Mouse (Mus musculus): ENCODE data around the gene Trpv6. TPM values are rescaled to one million over a fixed set of nuclear protein-coding genes. Genes with fewer than 3 reads are reported as not detected.

Trpv6 gene
- total RNA-seq (2017): not detected in 2 replicates

DNA sequence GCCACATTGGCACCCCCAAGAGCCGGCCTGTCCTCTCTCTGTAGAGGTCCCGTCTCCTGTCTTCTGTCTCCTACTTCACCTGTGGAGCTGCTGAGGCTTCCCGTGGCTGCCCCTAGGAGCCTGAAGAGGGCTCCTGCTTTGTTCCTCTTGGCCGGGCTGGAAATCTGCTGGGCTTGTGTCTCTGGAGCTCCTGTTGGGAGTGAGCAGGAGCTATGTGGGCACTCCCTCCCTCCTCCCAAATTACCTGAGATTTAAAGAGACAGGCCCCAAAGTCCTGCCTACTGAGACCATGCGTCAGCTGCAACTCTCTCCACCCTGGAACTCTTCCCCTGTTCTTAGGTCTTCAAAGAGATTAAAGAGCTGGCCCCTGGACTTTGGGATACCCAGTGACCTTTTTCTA lies at the start of gene Trpv6:
Gene Trpv6, minus strand, starts transcription at position 228 of the 400 bp plus-strand sequence.
- no peak for ATAC-seq (replicated peaks; ENCODE audit: low read depth, poor library complexity, severe bottlenecking)

DNA sequence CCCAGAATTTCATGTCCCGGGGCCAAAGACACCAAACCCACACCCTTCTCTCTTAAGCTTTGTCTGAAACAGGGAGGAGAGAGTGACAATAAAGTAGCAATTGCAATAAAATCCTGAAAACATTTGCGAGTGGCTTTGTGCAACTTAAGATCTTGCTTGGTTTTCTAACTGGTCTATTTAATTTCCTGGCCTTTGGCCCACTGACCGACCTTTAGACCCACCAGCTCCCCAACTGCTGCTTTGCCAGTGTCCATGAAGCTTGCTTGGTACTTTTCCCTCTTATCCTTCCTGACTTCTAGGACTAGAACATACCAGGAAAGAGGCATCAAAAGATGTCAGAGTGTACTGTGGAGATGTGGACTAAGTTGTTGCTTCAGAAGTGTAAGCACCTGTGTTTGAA lies 49.4 kb upstream of the Trpv6 start:
- ATAC-seq (replicated peaks; ENCODE audit: low read depth, poor library complexity, severe bottlenecking): no peak

DNA sequence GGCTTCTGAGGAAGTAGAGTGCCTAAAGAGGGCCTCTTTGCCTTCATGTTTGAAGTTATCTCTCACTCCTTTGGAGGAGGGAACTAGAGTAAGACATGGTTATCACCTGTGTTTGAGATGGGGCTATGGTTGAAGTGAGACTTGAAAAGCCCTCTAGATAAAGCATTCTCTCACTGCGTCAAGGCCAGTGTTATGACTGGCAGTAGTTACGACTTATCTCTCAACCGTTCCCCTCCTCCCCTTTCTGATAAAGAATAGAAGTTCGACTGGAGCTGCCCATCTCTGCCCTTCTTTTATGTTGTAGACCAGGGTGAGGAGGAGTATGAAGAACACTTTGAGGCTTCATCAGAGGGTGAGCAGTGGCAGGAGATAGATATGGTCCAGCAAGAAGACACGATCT lies 48.7 kb upstream of the Trpv6 start:
- no peak; the same call in 1 of the 2 replicates for ATAC-seq (replicated peaks; ENCODE audit: low read depth, poor library complexity, severe bottlenecking)

DNA sequence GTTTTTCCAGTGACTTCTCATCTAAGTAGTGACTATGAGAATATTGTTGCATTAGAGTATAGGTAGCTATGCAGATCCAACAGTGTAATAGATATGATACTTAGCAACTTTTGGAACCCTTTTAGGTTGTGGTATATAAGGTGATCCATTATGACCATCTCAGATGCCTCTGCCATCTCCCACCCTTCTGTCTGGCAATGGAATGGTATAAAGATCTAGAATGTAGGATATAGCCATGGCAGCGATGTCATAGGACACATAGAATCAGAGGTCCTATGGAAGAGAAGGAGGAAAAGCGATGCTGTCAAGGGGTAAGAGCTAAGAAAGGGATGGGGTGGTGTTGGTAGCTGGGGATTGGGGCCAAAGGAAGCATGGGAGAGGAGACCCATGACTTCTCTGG lies 47.9 kb upstream of the Trpv6 start, which contains the start of gene Llcfc1:
Gene Llcfc1, plus strand, starts transcription at position 301 of the 400 bp plus-strand sequence.
- no peak for ATAC-seq (replicated peaks; ENCODE audit: low read depth, poor library complexity, severe bottlenecking)

DNA sequence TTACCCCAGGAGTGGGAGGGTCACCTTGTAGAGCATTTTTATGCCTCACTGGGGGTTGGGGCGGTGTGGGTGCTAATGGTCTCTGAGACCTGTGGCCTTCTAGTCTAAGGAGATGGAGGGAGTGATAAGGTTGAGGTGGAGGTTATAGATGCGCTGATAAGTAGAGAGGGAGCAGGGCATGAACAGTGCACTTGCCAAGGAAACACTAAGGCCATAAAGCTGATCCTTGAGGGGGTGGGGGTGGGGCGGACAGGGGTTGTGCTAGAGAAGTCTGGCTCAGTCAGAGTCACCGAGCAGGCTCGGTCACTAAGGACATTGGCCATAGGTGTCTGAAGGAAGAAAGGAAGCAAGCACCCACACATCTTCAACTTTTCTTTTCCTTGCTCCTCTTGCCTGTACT lies 45.5 kb upstream of the Trpv6 start:
- ATAC-seq (replicated peaks; ENCODE audit: low read depth, poor library complexity, severe bottlenecking): no peak

DNA sequence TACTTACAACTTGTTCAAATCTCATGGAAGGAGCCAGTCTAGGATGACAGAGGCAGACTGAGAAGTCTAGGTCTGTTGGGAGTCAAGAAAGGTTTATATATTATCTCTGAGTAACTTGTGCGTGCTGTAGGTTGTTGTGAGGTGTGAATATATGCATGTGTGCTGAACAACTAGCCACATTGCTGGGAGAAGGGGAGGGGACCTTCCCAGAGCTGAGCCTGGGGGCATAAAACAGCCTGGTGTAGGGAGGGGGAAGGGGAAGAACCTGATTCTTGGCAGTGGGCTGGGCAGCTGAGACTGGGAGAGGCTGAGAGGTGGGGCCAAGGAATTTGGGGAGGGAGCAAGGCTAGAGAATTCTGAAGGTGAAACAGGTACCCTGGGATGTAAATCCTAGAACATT lies 44.5 kb upstream of the Trpv6 start, which contains the start of gene Trpv5:
Gene Trpv5, minus strand, starts transcription at position 101 of the 400 bp plus-strand sequence.
- ATAC-seq (replicated peaks; ENCODE audit: low read depth, poor library complexity, severe bottlenecking): no peak

DNA sequence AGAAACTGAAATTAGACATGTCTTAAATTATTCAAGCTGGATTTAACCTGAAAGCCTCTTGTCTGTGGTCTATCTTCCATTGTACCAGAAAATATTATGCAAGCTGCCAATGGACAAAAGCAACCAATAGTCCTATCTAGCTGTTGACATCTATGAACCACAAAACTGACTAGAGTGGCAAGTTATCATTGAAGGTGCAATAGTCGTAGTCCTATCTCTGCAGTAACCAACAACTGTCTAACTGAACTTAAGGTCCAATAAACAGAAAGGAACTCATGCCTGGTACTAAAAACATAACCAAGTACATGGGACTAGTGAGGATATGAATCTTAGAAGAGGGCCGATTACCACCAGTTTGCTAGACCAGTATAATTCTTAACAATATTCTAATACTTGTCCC lies 40.3 kb upstream of the Trpv6 start:
- no peak for ATAC-seq (replicated peaks; ENCODE audit: low read depth, poor library complexity, severe bottlenecking)

DNA sequence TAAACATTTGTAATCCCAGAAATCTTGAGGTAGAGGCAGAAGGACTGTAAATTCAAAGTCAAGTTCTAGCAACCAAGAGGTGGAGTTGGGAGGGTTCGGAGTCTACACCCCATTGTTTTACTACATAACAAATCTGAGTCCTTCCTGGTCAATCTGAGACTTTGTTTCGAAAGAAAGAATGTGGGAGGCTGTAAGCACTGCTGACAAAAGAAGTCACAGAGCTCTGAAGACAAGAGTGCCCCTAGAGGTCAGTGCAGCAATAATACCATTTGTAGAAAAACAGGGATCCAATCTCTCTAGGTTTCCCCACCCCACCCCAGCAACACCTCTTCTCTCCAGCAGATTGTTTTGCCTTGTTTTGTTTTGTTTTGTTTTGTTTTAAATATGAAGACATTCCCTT lies 26.1 kb upstream of the Trpv6 start:
- ATAC-seq (replicated peaks; ENCODE audit: low read depth, poor library complexity, severe bottlenecking): peak; percentile 89

DNA sequence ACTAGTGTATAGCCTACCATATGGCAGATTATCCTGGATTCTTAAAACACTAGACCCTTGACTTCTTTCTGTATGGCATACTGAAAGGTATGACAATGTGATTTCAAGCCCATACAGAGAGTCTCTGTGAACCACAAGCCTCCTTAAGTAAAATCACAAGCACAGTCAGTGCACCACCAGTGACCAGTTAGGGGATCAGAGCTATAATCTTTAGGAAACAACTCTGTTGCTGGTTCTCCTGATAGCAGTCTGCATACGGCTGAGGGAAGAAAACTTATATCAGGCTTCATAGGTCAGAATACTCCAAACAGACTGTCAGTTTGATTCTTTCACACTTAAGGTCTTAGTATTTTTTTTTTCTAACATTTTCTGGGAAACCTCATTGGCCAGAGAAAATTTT lies 22.3 kb upstream of the Trpv6 start:
- ATAC-seq (replicated peaks; ENCODE audit: low read depth, poor library complexity, severe bottlenecking): peak; percentile 40; the same call in 1 of the 2 replicates

DNA sequence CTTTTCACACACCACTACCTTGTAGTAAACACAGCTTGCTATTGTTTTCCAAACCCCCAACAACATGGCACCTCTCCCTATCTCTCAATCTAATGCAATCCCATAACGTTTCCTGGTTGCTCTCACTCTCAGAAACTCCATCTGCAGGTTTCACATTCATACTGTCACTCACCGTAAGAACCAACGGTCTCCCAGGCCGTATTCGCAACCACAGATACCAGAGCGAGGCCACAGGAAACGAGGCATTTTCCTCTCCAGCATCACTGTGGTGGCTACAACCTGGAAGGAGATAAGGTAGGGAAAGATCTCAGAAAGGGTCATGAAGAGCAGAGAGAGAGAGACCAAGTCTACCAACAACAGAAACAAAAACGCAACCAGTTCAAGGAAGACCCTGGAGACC lies 18.4 kb upstream of the Trpv6 start:
- ATAC-seq (replicated peaks; ENCODE audit: low read depth, poor library complexity, severe bottlenecking): peak; percentile 90

DNA sequence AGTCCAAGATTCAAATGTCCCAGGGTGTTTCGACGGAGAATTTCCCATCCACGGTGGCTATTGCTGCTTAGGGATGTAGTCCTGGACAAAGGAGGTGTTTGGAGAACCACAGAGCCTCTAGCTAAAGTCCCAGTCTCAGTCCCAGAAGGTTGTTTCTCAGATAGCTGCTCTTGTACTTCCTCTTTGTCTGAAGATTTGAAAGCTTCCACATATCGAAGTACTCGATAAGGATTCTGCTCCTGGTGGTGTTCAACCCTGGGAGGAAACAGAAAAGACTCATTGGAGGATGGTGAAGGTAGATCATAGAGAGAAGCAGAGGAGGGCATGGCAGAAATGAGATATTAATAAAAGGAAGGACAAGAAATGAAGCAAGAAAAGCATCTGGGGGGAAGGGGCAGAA lies 17.0 kb upstream of the Trpv6 start:
- ATAC-seq (replicated peaks; ENCODE audit: low read depth, poor library complexity, severe bottlenecking): peak; percentile 39; the same call in 1 of the 2 replicates

DNA sequence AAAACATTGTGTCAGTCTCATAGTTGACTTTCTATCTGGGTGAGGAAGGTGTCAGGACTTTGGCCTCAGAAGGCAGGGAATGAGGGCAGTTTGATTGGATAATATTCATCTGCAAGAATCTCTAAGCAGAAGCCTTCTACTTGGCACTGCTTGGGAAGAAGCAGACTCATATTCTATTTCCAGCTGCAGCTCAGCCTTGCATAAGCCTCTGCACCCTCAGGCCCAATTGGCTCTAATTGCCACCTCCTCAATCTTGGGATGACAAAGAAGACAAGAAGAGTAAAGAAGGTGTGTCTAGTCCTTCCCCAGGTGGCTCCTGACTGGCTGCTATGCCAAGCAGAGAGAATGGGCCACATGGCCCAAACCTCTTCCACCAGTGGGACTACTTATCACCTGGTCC lies 10.5 kb upstream of the Trpv6 start:
- no peak for ATAC-seq (replicated peaks; ENCODE audit: low read depth, poor library complexity, severe bottlenecking)

DNA sequence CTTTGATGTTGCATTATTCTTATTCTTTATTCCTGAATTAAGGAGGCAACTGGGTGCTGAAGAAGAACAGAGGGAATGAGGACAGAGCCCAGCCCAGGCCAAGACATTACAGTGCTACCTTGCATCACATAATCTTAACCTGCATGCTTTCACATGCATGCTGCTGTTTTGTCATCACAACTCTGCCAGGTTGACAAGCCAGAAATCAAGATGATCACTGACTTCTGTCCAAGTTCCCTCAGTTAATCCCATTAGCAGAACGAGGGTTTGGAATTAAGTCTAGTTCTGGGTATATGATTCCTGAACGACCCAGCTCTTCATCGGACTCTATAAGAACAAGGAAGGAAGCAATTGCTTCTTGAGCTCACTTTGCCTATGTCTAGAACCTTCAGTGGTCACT lies 10.0 kb upstream of the Trpv6 start:
- ATAC-seq (replicated peaks; ENCODE audit: low read depth, poor library complexity, severe bottlenecking): no peak

DNA sequence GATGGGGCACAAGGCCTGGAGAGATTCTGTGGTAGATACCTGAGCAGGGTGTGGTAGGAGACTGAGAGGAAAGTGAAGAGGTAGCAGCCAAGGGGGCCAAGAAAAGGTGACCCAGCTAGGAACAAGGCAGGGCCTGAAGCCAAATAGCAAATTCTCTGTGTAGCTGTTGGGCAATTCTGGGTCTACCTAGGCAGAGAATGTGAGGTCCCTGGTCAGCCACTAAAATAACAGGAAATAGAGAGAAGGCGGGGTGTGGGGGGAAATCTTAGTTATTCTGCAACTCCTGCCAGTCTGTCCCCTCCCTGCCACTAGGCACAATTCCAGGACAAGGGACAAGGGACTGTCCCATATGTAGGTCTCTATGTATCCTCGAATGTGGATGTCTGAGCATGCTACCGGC lies 7.0 kb upstream of the Trpv6 start:
- peak; percentile 74; the same call in 1 of the 2 replicates for ATAC-seq (replicated peaks; ENCODE audit: low read depth, poor library complexity, severe bottlenecking)

DNA sequence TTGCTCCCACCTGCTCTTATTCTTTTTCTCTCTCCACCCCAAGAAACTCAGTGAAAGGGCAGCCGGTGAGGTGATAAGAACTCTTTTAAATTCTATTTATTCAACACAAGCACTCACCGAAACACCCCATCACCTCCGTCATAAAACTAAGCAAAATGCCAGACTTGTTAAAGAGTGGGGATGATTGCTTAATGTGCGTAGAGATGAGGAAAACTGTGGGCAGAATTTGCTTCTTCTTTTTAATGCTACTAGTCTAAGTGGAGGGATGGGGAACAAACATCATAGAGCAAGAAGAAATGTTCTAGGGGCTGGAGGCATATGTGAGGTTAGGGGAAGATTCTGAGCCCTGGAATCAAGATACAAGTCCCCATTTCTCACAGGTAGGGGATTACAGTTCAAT lies 6.6 kb upstream of the Trpv6 start:
- peak; percentile 48; the same call in 1 of the 2 replicates for ATAC-seq (replicated peaks; ENCODE audit: low read depth, poor library complexity, severe bottlenecking)

DNA sequence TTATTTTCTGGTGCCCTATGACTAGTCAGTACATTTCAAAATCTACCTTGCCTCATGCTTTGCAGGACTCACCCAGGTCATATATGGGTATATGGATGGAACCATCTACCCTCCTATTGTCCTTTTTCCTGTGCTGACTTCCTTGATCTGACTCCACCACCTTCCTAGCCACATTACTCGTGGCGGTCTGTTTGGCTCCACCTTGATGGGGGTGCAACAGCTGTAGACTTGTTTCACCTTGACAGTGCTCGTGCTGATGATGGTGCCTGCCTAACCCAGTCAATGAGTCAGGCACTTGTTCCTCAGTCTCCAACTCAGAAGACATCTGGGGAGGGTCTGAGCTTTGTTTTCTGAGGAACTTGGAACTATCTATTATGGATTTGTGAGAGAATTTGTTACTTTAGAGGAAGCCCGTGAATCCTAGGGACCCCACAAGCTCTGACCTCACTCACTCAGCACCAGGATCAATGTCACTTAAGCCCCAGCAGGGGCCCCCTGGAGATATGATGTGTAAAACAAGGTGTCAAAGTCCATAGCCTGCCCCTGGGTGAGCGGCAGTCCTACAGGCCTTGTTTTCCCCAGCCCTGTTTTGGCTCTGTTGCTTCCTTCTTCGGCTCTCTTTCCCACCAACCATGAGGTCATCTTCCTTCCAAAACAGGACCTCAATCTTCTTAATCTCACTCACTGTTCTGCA lies 5.1 kb upstream of the Trpv6 start:
- no peak for ATAC-seq (replicated peaks; ENCODE audit: low read depth, poor library complexity, severe bottlenecking)

DNA sequence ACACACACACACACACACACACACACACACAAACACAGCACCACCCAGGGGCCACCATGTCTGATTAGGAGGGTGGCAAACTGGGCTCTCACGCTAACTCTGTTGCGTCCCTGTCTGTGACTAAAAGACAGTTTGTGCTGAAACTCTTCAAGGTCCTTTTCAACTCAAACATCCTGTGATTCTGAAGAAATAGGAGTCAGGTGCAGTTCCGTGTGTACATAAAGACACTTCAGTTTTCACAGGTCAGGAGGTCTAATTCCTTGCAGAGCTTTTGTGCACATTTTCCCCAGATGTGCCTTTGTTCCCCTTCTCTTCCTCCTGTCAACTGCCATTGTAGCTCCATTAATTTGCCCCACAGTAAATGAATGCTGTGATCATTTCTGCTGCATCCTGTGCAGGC lies 4.2 kb upstream of the Trpv6 start:
- ATAC-seq (replicated peaks; ENCODE audit: low read depth, poor library complexity, severe bottlenecking): no peak

DNA sequence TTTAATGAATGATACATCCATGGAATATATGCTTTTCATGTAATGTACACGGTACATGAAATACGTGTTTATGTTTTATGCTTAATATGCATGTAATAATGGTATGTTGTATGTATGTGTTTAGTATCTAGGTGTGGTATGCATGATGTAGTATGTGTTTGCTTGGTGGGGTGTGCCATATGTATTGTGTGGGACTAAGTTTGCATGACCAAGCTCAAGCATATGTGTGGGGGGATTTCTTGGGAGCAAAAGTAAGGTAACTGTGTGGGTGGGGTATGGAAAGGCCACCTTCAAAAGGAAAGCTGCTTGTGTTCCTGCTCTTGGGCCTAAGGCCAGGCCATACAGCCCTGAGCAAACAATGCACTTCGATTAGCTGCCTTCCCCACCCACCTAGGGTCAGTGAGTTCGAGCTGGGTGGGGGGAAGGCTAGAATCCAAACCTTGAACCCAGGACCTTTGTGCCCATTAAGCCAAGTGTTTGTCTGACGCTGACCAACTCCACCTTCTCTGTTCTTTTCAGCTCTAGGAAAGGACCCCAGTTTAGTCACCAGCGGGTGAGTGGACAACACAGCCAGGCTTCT lies 1.8 kb upstream of the Trpv6 start:
- ATAC-seq (replicated peaks; ENCODE audit: low read depth, poor library complexity, severe bottlenecking): no peak

DNA sequence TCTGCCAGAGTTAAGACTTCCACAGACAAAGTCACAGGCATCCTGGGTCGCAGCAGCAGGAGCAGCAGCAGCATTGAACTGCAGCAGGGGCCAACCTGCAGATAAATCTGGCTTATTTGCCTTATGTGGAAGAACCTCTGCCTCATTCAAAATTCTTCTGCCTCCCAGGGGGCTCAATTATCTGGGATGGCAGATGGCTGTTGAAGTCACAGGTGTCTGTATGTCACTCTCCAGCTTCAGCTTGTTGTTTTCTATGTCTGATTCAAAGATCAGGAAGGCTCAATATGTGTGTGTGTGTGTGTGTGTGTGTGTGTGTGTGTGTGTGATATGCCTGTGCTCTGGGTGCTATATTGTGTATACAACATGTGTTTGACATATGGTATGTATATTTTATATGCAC lies 1.2 kb upstream of the Trpv6 start:
- no peak for ATAC-seq (replicated peaks; ENCODE audit: low read depth, poor library complexity, severe bottlenecking)

DNA sequence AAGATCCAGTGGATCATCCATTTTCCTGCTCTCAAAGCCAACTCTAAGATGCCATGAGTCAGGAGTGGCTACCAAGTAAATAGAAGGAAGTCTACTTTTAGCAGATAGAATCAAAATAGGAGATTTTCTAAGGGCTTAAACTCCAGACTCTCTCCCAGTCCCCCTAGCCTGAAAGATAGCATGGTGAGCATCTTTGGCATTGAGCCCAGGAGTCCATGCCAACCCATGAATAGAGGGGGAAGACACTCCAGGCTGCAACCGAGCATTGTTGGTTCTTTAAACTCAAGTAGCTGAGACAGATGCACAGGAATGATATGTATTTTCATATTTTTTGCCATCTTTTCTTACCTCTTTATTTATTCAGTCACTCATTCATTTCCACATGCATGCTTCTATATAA lies 994 bp downstream of the Trpv6 start:
- 0 out of 2 replicates have a peak, but pooled peaks have one; percentile 3 for ATAC-seq (replicated peaks; ENCODE audit: low read depth, poor library complexity, severe bottlenecking)

DNA sequence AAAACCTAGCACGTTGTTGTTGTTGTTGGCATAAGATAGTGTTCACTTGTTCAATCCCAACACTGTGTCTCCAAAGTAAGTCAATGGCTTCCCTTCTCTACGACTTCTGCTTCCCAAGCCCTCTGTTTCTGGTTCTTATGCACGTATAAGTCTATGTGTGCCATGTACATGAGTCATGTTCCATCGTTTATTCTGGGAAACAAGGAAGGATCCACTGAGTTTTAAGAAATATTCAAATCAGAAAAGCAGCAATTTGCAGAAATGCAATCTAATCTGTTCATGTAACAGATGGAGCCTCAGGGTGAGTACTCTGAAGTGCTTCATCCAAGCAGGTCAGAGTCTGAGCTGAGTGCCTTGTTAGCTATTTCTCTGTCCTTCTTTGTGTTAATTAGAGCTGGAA lies 4.7 kb downstream of the Trpv6 start:
- ATAC-seq (replicated peaks; ENCODE audit: low read depth, poor library complexity, severe bottlenecking): no peak

DNA sequence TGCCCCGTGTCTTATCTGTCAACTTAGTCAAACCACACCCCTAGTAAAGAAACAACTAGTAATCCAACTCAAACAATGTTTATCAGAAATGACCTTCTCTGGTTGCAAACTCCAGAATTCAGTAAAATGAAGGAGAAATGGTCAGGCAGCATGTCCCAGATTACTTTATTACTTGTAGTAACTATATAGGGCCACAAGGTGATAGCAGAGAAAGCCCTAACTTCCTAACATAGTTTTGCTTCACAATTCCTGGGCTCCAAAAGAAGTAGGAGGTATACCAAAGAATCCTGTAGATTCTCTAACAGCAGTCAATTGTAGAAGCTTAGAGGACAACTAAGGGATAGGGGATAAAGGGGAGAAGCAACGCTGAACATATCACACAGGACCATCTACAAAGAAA lies 5.4 kb downstream of the Trpv6 start:
- 0 out of 2 replicates have a peak, but pooled peaks have one; percentile 19 for ATAC-seq (replicated peaks; ENCODE audit: low read depth, poor library complexity, severe bottlenecking)
